Mouse (Mus musculus) megakaryocyte, embryonic 14.5 days (primary cell): ENCODE data around the gene Usp21.

Source experiments
- FLI1 ChIP-seq: IDR thresholded peaks from 2 replicates; pipeline ENCODE4 v1.6.1; 2012; ENCODE audit warnings: low read length, inconsistent platforms, mixed read lengths
- GATA1 ChIP-seq: IDR thresholded peaks from 3 replicates; pipeline ENCODE4 v1.6.1; 2012; ENCODE audit warnings: mixed read lengths, low read length, inconsistent platforms, borderline replicate concordance

DNA sequence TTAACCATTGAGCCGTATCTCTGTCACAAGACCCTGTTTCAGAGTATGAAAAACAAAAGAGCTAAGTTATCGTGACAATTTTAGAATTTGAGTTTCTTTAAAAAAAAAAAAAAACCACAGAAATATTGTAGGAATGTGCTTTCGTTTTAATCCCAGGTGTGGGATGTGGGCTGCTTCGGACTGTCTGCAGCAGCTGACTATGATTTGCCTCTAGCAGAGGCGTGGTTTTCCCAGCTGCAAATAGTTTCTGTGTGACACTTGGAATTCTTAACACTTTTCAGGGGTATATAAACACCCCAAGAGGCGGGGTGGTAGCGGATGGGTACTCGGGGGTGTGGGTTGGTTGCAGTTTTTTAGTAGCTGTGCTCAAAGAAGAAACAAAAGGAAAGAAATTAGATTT is 42.4 kb downstream of the Usp21 start:
- TF ChIP-seq GATA1 (no peak), FLI1 (no peak)
